Mouse (Mus musculus) erythroblast, embryonic 14.5 days (primary cell): Measurements from ENCODE around the gene Sh3kbp1.

Source experiments
- GATA1 ChIP-seq: IDR thresholded peaks from 2 replicates; pipeline ENCODE4 v1.6.1; 2012; ENCODE audit warnings: low read length, inconsistent platforms, mixed read lengths
- TAL1 ChIP-seq: IDR thresholded peaks from 3 replicates; pipeline ENCODE4 v1.6.1; 2012; ENCODE audit warnings: low read length, inconsistent platforms, mixed read lengths

DNA sequence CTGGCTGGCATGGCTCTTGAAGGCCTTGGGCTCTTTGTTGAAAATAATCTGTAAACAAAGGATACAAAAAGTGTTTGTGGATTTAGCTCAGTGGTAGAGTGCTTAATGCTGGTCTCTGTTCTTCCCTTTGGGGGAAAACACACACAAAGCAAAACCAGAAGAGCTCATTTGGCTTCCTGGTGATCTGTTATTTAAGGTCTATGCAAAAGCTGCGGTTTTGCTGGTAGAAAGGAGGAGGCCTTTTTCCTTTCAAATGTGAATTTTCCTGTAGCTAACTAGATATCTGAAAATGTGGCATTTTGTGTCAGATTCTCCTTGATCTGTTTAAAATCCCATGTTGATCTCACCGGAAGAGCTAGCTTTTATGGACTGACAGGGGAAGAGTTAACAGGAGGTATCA lies 141.9 kb downstream of the Sh3kbp1 start:
- TF ChIP-seq GATA1: no peak
- TF ChIP-seq TAL1: no peak
